Mouse (Mus musculus) small intestine, adult 2 months (tissue): ENCODE measurements around the gene Ice1. TPM values are rescaled to one million over a fixed set of nuclear protein-coding genes. Genes with fewer than 3 reads are reported as not detected.
A peak's percentile ranks its signal among the peaks of the same experiment; 100 is the strongest.

Experiments
- H3K27ac ChIP-seq: fragments of 200-500 bp; 2 replicates; pipeline ENCODE4 v1.5.1; 2012; ENCODE audit warnings: low read depth, low read length, control low read depth, inconsistent platforms; ENCODE audit not compliant: insufficient read depth
- H3K27me3 ChIP-seq: fragments of 200-500 bp; 2 replicates; pipeline ENCODE4 v1.6.1; 2012; ENCODE audit warnings: mild to moderate bottlenecking, moderate library complexity, low read length, inconsistent platforms; ENCODE audit not compliant: control insufficient read depth, insufficient read depth
- H3K36me3 ChIP-seq: fragments of 200-500 bp; 2 replicates; pipeline ENCODE4 v1.6.1; 2012; ENCODE audit warnings: mild to moderate bottlenecking, low read length, control low read depth, inconsistent platforms; ENCODE audit not compliant: control insufficient read depth, insufficient read depth
- H3K4me1 ChIP-seq: fragments of 200-500 bp; 2 replicates; pipeline ENCODE4 v1.6.1; 2012; ENCODE audit warnings: low read length, inconsistent platforms, mixed read lengths; ENCODE audit not compliant: control insufficient read depth, insufficient read depth, insufficient read length
- H3K4me3 ChIP-seq: fragments of 200-500 bp; 2 replicates; pipeline ENCODE4 v1.5.1; 2012; ENCODE audit warnings: low read depth, mild to moderate bottlenecking, control low read depth, inconsistent platforms, low read length, moderate library complexity
- CTCF ChIP-seq: fragments of 200-500 bp; IDR thresholded peaks from 2 replicates; pipeline ENCODE4 v1.5.1; 2012; ENCODE audit warnings: low read depth, mild to moderate bottlenecking, control low read depth, inconsistent platforms, low read length, moderate library complexity, mixed read lengths; ENCODE audit not compliant: insufficient replicate concordance, insufficient read length; ENCODE audit errors: extremely low read depth
- POLR2A ChIP-seq: fragments of 200-500 bp; IDR thresholded peaks from 2 replicates; pipeline ENCODE4 v1.6.1; 2012; ENCODE audit warnings: low read depth, mild to moderate bottlenecking, control low read depth, inconsistent platforms, low read length, moderate library complexity
- WGBS: fragments of 180-500 bp; shearing (Covaris S2); methylation state at CpG from one replicate; pipeline ENCODE4 v1.1.7; 2018; 5-methylcytosine and 5-hydroxymethylcytosine counted together
- polyA plus RNA-seq: library from polyadenylated mRNA; depleted of rRNA; stranded (reverse); fragments of >200 nt; gene quantifications from 2 replicates; pipeline ENCODE4 v1.2.3, GENCODE M21; 2012

Ice1 gene
- polyA plus RNA-seq, 1 experiment = 7.7 TPM

- Histone ChIP-seq H3K4me3 (no peak overlapping the region), H3K27ac (no peak overlapping the region), H3K4me1 (no peaks in the 10 kb centered on the region), H3K27me3 (no peaks in the 10 kb centered on the region), H3K36me3 (peaks cover 9% of the 10 kb centered on the region)
- 26% methylated on average over 2 of the region's 2 CpGs for WGBS
- no peak for TF ChIP-seq CTCF
- no peak for TF ChIP-seq POLR2A
These were observed 54.9 kb downstream of the Ice1 start for GRCm38 (mm10) chr13:70582517-70582916.

- Histone ChIP-seq H3K27ac (no peak overlapping the region), H3K27me3 (no peaks in the 10 kb centered on the region), H3K36me3 (peaks cover 4% of the 10 kb centered on the region), H3K4me3 (no peak overlapping the region), H3K4me1 (no peaks in the 10 kb centered on the region)
- WGBS = 88% methylated on average over 4 of the region's 4 CpGs
- no peak for TF ChIP-seq CTCF
- TF ChIP-seq POLR2A = no peak
These were observed 55.9 kb downstream of the Ice1 start for GRCm38 (mm10) chr13:70581509-70581908.

GRCm38 (mm10) chr13:70574216-70574615, 63.2 kb downstream of the Ice1 start:
- TF ChIP-seq CTCF = no peak
- TF ChIP-seq POLR2A = no peak
- H3K27ac ChIP-seq = no peak overlapping the region
- no peaks in the 10 kb centered on the region for H3K36me3 ChIP-seq
- no peaks in the 10 kb centered on the region for H3K27me3 ChIP-seq
- no peaks in the 10 kb centered on the region for H3K4me1 ChIP-seq
- 86% methylated on average over 1 of the region's 1 CpGs for WGBS
- no peak overlapping the region for H3K4me3 ChIP-seq

- Histone ChIP-seq H3K27ac (no peak overlapping the region), H3K36me3 (no peaks in the 10 kb centered on the region), H3K27me3 (no peaks in the 10 kb centered on the region), H3K4me3 (no peak overlapping the region), H3K4me1 (no peaks in the 10 kb centered on the region)
- WGBS = 68% methylated on average over 2 of the region's 2 CpGs
- TF ChIP-seq POLR2A (no peak), CTCF (no peak)
These were observed 69.5 kb downstream of the Ice1 start for GRCm38 (mm10) chr13:70567889-70568288.

- no peaks in the 10 kb centered on the region for H3K4me1 ChIP-seq
- H3K27me3 ChIP-seq = no peaks in the 10 kb centered on the region
- WGBS = 74% methylated on average over 5 of the region's 5 CpGs
- no peak overlapping the region for H3K27ac ChIP-seq
- no peaks in the 10 kb centered on the region for H3K36me3 ChIP-seq
- no peak overlapping the region for H3K4me3 ChIP-seq
- no peak for TF ChIP-seq POLR2A
- no peak for TF ChIP-seq CTCF
These were observed 84.0 kb downstream of the Ice1 start for GRCm38 (mm10) chr13:70553456-70553855.

GRCm38 (mm10) chr13:70547457-70547856, 90.0 kb downstream of the Ice1 start:
- Histone ChIP-seq H3K4me3 (no peak overlapping the region), H3K4me1 (no peaks in the 10 kb centered on the region), H3K27me3 (no peaks in the 10 kb centered on the region), H3K27ac (no peak overlapping the region), H3K36me3 (no peaks in the 10 kb centered on the region)
- no peak for TF ChIP-seq POLR2A
- no peak for TF ChIP-seq CTCF
- 18% methylated on average over 3 of the region's 3 CpGs for WGBS

GRCm38 (mm10) chr13:70545261-70545660, 92.2 kb downstream of the Ice1 start:
- H3K4me3 ChIP-seq = no peak overlapping the region
- H3K36me3 ChIP-seq = no peaks in the 10 kb centered on the region
- WGBS = 8% methylated on average over 1 of the region's 1 CpGs

More at GRCm38 (mm10) chr13:70545261-70545660, 92.2 kb downstream of the Ice1 start:
- Histone ChIP-seq H3K4me1 (no peaks in the 10 kb centered on the region), H3K27me3 (no peaks in the 10 kb centered on the region), H3K27ac (no peak overlapping the region)
- TF ChIP-seq CTCF (peak; percentile 18; the same call in 1 of the 2 replicates), POLR2A (no peak)
